In the genomic region with DNA sequence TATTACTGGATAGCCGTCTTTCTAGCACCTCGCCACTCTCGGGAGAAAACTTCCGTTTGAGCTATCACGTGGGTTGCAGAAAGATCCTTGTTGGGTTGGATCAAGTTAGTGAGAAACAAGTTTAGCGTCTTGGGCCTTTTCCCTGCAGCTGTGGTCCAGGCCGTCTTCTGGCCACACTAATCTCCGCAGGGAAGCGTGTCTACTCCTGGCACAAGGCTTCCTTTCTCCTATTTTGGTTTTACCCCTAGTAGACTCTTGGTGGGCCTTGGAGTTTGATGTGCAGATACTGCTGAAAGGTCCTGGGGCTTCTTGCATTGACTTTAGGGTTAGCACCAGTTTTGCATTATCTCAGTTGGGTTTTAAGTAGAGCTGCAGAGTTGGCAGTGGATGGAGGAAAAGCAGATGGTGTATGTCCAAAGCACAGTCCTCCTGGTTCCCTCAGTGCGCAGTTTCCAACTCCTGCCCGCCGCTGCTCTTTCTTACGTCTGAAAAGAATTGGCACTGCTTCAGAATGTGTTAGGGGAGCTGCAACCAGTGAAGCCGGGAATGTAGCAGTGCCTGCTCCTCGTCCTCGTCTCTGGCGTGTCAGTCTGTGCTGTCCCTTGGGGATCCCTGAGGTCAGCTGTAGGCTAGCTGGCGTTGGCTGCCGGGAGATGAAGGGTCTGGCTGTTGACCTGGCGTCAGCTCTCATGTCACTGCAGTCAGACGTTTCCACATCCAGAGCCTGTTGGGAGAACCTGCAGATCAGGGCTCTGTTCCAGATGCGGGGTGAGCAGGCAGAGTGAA, we compare ENCODE assay signal across 8 mouse cellular contexts.
A peak's percentile ranks its signal among the peaks of the same experiment; 100 is the strongest.
DNase-seq lines count a peak whose midpoint lies in the region; TF ChIP-seq lines count a peak whose summit lies in the region.
"Had no signal": no experiment of that assay in that cellular context is flagged by ENCODE, and none has a peak within 500 bp of the region (broad histone marks: within the 10 kb centered on the region; RNA-seq: fewer than 3 reads in every experiment).

No protein-coding gene starts in this region.

- no peak overlapping the region for H3K4me3 ChIP-seq in layer of hippocampus, adult 2 months

- no peak for DNase-seq in layer of hippocampus, adult 2 months (ENCODE audit: low spot score in 2 of 2)
- no peak for DNase-seq in layer of hippocampus, adult 11-12 months (ENCODE audit: low spot score)
- peak; percentile 41 for DNase-seq in gastrocnemius, postnatal 14 days
- DNase-seq in heart, postnatal 10 days: peak; percentile 56 to 58
- peak; percentile 34 for DNase-seq in lung, postnatal 25 days (ENCODE audit: low spot score)
- DNase-seq in urinary bladder, postnatal 4 days (ENCODE audit: low spot score in 2 of 2): no peak
- DNase-seq in cerebellum, adult 9-10 months: no peak
- DNase-seq: thymus, adult 2 months had no signal

- peak overlapping the region; percentile 53; the same call in 1 of the 2 replicates for H3K27ac ChIP-seq in layer of hippocampus, adult 2 months

- TF ChIP-seq CTCF in layer of hippocampus, adult 2 months (conservative IDR thresholded peaks at IDR 0.05): no peak

- intact Hi-C loops in gastrocnemius, postnatal 14 days (cut with DNase I; ENCODE audit: low total_unique reads): no loop called here
- intact Hi-C loops in heart, postnatal 10 days (cut with DNase I): no loop called here

Comparison
In these comparisons a context has a peak if more than half of its experiments do, and no peak if none do; other contexts are left out.
1. DNase-seq: peak in gastrocnemius, postnatal 14 days (single experiment), heart, postnatal 10 days (2 of 2) and lung, postnatal 25 days (single experiment); none in layer of hippocampus, adult 2 months (0 of 2), layer of hippocampus, adult 11-12 months (single experiment), urinary bladder, postnatal 4 days (0 of 2) and cerebellum, adult 9-10 months (single experiment).